Mouse (Mus musculus): Measurements from ENCODE around the gene Paip2b.

DNA sequence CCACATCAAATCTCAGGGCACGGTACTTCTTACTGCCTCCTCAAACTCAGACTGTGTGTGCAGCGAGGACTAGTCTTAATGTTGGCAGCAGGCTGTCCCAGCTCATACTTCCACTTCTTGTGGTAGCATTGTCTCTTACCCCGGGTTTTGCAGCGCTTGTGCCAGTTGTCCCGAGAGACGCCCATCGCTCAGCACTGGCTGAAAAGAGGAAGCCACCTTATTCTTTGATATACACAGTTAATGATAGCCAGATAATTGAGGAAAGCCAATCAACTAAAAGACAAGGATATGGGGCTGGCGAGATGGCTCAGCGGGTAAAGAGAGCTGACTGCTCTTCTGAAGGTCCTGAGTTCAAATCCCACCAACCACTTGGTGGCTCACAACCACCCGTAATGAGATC, 13.4 kb upstream of the Paip2b start:
- no peak for TF ChIP-seq CTCF (conservative IDR thresholded peaks at IDR 0.05 in 1 of 2, IDR thresholded peaks at IDR 0.05 in 1 of 2; ENCODE audit: low read depth in 2 of 2, low read length in 2 of 2)
- no peak for TF ChIP-seq GABPA (IDR thresholded peaks at IDR 0.05; ENCODE audit: insufficient replicate concordance, low read depth, low read length)
- no peak for TF ChIP-seq TBP (conservative IDR thresholded peaks at IDR 0.05; ENCODE audit: low read depth, low read length)
- TF ChIP-seq RAD21 (IDR thresholded peaks at IDR 0.05; ENCODE audit: low read depth, low read length): no peak
- TF ChIP-seq JUND (conservative IDR thresholded peaks at IDR 0.05; ENCODE audit: low read depth, low read length): no peak
